Mouse (Mus musculus) forebrain, postnatal 0 days (tissue): ENCODE data around the gene Nmt1. TPM values are rescaled to one million over a fixed set of nuclear protein-coding genes. Genes with fewer than 3 reads are reported as not detected.

Source experiments
- ATAC-seq: fragments of 200-750 bp; cut with Nextera tagmentation; 2 replicates; pipeline ENCODE4 v1.8.0; 2017; ENCODE audit warnings: mild to moderate bottlenecking, moderate library complexity
- DNase-seq: peaks from one replicate; pipeline ENCODE4 v3.0.0-alpha.2; 2015
- H3K27ac ChIP-seq: fragments of 300-500 bp; sonication (generic); 2 replicates; pipeline ENCODE4 v1.5.1; 2014; ENCODE audit warnings: low read depth, mild to moderate bottlenecking, antibody characterized with exemption, low read length, moderate library complexity, mixed read lengths
- H3K27me3 ChIP-seq: fragments of 300-500 bp; sonication (generic); 2 replicates; pipeline ENCODE4 v1.6.1; 2014; ENCODE audit warnings: mild to moderate bottlenecking, low read length, mixed read lengths; ENCODE audit not compliant: insufficient read depth
- H3K36me3 ChIP-seq: fragments of 300-500 bp; sonication (generic); 2 replicates; pipeline ENCODE4 v1.6.1; 2014; ENCODE audit warnings: mild to moderate bottlenecking, moderate library complexity; ENCODE audit not compliant: insufficient read depth
- H3K4me1 ChIP-seq: fragments of 300-500 bp; sonication (generic); 2 replicates; pipeline ENCODE4 v1.6.1; 2014; ENCODE audit warnings: antibody characterized with exemption; ENCODE audit not compliant: insufficient read depth
- H3K4me2 ChIP-seq: fragments of 300-500 bp; sonication (generic); 2 replicates; pipeline ENCODE4 v1.6.1; 2014; ENCODE audit warnings: low read depth, mild to moderate bottlenecking, moderate library complexity
- H3K4me3 ChIP-seq: fragments of 300-500 bp; sonication (generic); 2 replicates; pipeline ENCODE4 v1.5.1; 2014; ENCODE audit warnings: low read depth, low read length, mixed read lengths
- H3K9ac ChIP-seq: fragments of 300-500 bp; sonication (generic); 2 replicates; pipeline ENCODE4 v1.6.1; 2014; ENCODE audit warnings: mild to moderate bottlenecking
- H3K9me3 ChIP-seq: fragments of 300-500 bp; sonication (generic); 2 replicates; pipeline ENCODE4 v1.6.1; 2016; ENCODE audit warnings: low read length
- CTCF ChIP-seq: sonication (generic); IDR thresholded peaks from 2 replicates; pipeline ENCODE4 v1.5.1; 2016; ENCODE audit warnings: antibody characterized with exemption, control low read depth, low read depth
- WGBS: fragments of 180-500 bp; shearing (Covaris S2); extraction: QIAGEN DNeasy Blood & Tissue Kit; methylation state at CpG from one replicate; pipeline ENCODE4 v1.1.7; 2014; 5-methylcytosine and 5-hydroxymethylcytosine counted together
- polyA plus RNA-seq: library from polyadenylated mRNA; unstranded; fragments of >200 nt; fragmentation: Nextera tagmentation; extraction: Ambion mirVana; gene quantifications from 2 replicates; pipeline ENCODE4 v1.2.1, GENCODE M21; 2015
- total RNA-seq: library from RNA; depleted of rRNA; stranded (reverse); fragments of >200 nt; gene quantifications from 2 replicates; pipeline ENCODE4 v1.2.3, GENCODE M21; 2014

Nmt1 gene
- total and polyA plus RNA-seq, 2 experiments from 2014 or later: 35.0 to 63.2 TPM

GRCm38 (mm10) chr11:103081631-103082030 lies 53.6 kb downstream of the Nmt1 start:
- TF ChIP-seq CTCF: no peak
- Histone ChIP-seq H3K4me2 (no peak overlapping the region), H3K9me3 (no peaks in the 10 kb centered on the region), H3K9ac (no peak overlapping the region), H3K27ac (no peak overlapping the region), H3K4me3 (no peak overlapping the region), H3K36me3 (no peaks in the 10 kb centered on the region), H3K27me3 (peaks cover 7% of the 10 kb centered on the region; the same call in 1 of the 2 replicates), H3K4me1 (no peaks in the 10 kb centered on the region)
- DNase-seq (no peak), ATAC-seq (no peak)
- 60% methylated on average over 6 of the region's 6 CpGs for WGBS

- DNase-seq (no peak), ATAC-seq (no peak)
- Histone ChIP-seq H3K4me2 (no peak overlapping the region), H3K9ac (no peak overlapping the region), H3K4me1 (no peaks in the 10 kb centered on the region), H3K27ac (no peak overlapping the region), H3K4me3 (no peak overlapping the region), H3K36me3 (no peaks in the 10 kb centered on the region), H3K9me3 (no peaks in the 10 kb centered on the region), H3K27me3 (no peaks in the 10 kb centered on the region; the same call in 1 of the 2 replicates)
- no peak for TF ChIP-seq CTCF
- 93% methylated on average over 7 of the region's 7 CpGs for WGBS
Measured at GRCm38 (mm10) chr11:103093306-103093705, 65.3 kb downstream of the Nmt1 start.

GRCm38 (mm10) chr11:103093862-103094833 lies 66.2 kb downstream of the Nmt1 start:
- WGBS: 78% methylated on average over 20 of the region's 20 CpGs
- H3K27me3 ChIP-seq: no peaks in the 10 kb centered on the region; the same call in 1 of the 2 replicates
- H3K9me3 ChIP-seq: no peaks in the 10 kb centered on the region
- ATAC-seq: no peak
- no peak overlapping the region for H3K9ac ChIP-seq
- no peak overlapping the region for H3K4me2 ChIP-seq
- no peak for DNase-seq
- H3K4me3 ChIP-seq: no peak overlapping the region
- H3K36me3 ChIP-seq: no peaks in the 10 kb centered on the region
- H3K4me1 ChIP-seq: no peaks in the 10 kb centered on the region
- H3K27ac ChIP-seq: no peak overlapping the region
- no peak for TF ChIP-seq CTCF

- no peak for ATAC-seq
- Histone ChIP-seq H3K4me1 (no peaks in the 10 kb centered on the region), H3K4me3 (no peak overlapping the region), H3K9ac (no peak overlapping the region), H3K36me3 (no peaks in the 10 kb centered on the region), H3K27me3 (no peaks in the 10 kb centered on the region; the same call in 1 of the 2 replicates), H3K9me3 (no peaks in the 10 kb centered on the region), H3K27ac (no peak overlapping the region), H3K4me2 (no peak overlapping the region)
- WGBS: 60% methylated on average over 9 of the region's 9 CpGs
- TF ChIP-seq CTCF: no peak
- no peak for DNase-seq
Measured at GRCm38 (mm10) chr11:103095107-103095670, 67.2 kb downstream of the Nmt1 start.

- H3K36me3 ChIP-seq: no peaks in the 10 kb centered on the region
- no peaks in the 10 kb centered on the region for H3K4me1 ChIP-seq
- no peaks in the 10 kb centered on the region for H3K9me3 ChIP-seq
- 91% methylated on average over 6 of the region's 6 CpGs for WGBS
- H3K27me3 ChIP-seq: peaks cover 3% of the 10 kb centered on the region; the same call in 1 of the 2 replicates
- ATAC-seq (no peak), DNase-seq (no peak)
- no peak overlapping the region for H3K27ac ChIP-seq
- H3K4me3 ChIP-seq: no peak overlapping the region
- no peak overlapping the region for H3K9ac ChIP-seq
- no peak overlapping the region for H3K4me2 ChIP-seq
- TF ChIP-seq CTCF: no peak
Measured at GRCm38 (mm10) chr11:103095801-103096200, 67.8 kb downstream of the Nmt1 start.

- Histone ChIP-seq H3K4me3 (no peak overlapping the region), H3K4me1 (0 out of 2 replicates have a peak, but pooled peaks cover 12% of the 10 kb centered on the region), H3K36me3 (no peaks in the 10 kb centered on the region), H3K9me3 (no peaks in the 10 kb centered on the region), H3K9ac (no peak overlapping the region), H3K4me2 (no peak overlapping the region), H3K27me3 (peaks cover 7% of the 10 kb centered on the region; the same call in 1 of the 2 replicates), H3K27ac (no peak overlapping the region)
- WGBS: 30% methylated on average over 22 of the region's 22 CpGs
- no peak for TF ChIP-seq CTCF
- ATAC-seq (no peak), DNase-seq (no peak)
Measured at GRCm38 (mm10) chr11:103096979-103097894, 69.2 kb downstream of the Nmt1 start.
